Mouse (Mus musculus) embryonic facial prominence, embryonic 14.5 days (tissue): ENCODE measurements at regions not wholly inside any gene's neighbourhood (a gene's known extent, or its start where the extent isn't known, plus 50 kb on each side); places are given as distances from the start of the nearest gene placed in this dataset.

Experiments
- ATAC-seq: fragments of 200-750 bp; cut with Nextera tagmentation; 2 replicates; pipeline ENCODE4 v1.8.0; 2017; ENCODE audit warnings: low read depth, moderate number of reproducible peaks, moderate TSS enrichment
- DNase-seq: peaks from one replicate; pipeline ENCODE4 v3.0.0-alpha.2; 2015; ENCODE audit warnings: low spot score
- H3K27ac ChIP-seq: fragments of 300-500 bp; sonication (generic); replicated peaks from 2 replicates; pipeline ENCODE4 v1.5.1; 2014; ENCODE audit warnings: low read depth, mild to moderate bottlenecking, low read length, moderate library complexity
- H3K27me3 ChIP-seq: fragments of 300-500 bp; sonication (generic); replicated peaks from 2 replicates; pipeline ENCODE4 v1.6.1; 2014; ENCODE audit warnings: low read length; ENCODE audit not compliant: control insufficient read depth, insufficient read depth
- H3K36me3 ChIP-seq: fragments of 300-500 bp; sonication (generic); 2 replicates; pipeline ENCODE4 v1.6.1; 2014; ENCODE audit warnings: low read length, mixed read lengths; ENCODE audit not compliant: control insufficient read depth, insufficient read depth
- H3K4me1 ChIP-seq: fragments of 300-500 bp; sonication (generic); 2 replicates; pipeline ENCODE4 v1.6.1; 2014; ENCODE audit warnings: antibody characterized with exemption, low read length; ENCODE audit not compliant: control insufficient read depth, insufficient read depth
- H3K4me2 ChIP-seq: fragments of 300-500 bp; sonication (generic); 2 replicates; pipeline ENCODE4 v1.6.1; 2014; ENCODE audit warnings: low read depth, mild to moderate bottlenecking, low read length, moderate library complexity, mixed read lengths
- H3K4me3 ChIP-seq: fragments of 300-500 bp; sonication (generic); 2 replicates; pipeline ENCODE4 v1.5.1; 2014; ENCODE audit warnings: low read depth, mild to moderate bottlenecking, low read length
- H3K9ac ChIP-seq: fragments of 300-500 bp; sonication (generic); 2 replicates; pipeline ENCODE4 v1.6.1; 2014; ENCODE audit warnings: low read depth, mild to moderate bottlenecking, low read length, moderate library complexity, mixed read lengths
- H3K9me3 ChIP-seq: fragments of 300-500 bp; sonication (generic); 2 replicates; pipeline ENCODE4 v1.6.1; 2016; ENCODE audit warnings: low read length; ENCODE audit not compliant: control insufficient read depth
- WGBS: fragments of 180-500 bp; shearing (Covaris S2); extraction: QIAGEN DNeasy Blood & Tissue Kit; methylation state at CpG from one replicate; pipeline ENCODE4 v1.1.7; 2014; 5-methylcytosine and 5-hydroxymethylcytosine counted together

DNA sequence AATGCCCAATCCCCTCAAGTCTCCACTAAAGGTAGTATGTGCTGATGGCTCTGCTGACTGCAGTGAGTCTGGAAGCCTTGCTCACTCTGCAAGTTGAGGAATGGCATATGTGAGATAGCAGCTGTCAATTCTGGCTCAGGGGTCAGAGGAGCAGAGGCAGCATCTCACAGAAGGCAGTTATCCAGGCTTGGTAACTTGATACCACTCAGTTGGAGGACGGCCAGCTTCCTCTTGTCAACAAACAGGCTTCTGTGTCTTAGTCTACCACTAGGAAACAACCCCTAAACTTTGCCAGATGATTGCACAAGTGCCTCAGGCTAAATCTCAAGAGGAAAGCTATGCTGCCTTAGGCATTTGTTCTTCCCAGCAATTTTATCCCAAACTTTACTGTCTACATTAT lies 55.7 kb upstream of the Gabre start:
- Histone ChIP-seq H3K4me2 (no peak overlapping the region), H3K9me3 (no peaks in the 10 kb centered on the region), H3K9ac (no peak overlapping the region), H3K4me3 (no peak overlapping the region), H3K27me3 (no peaks in the 10 kb centered on the region; the same call in 1 of the 2 replicates), H3K4me1 (no peaks in the 10 kb centered on the region), H3K27ac (no peak overlapping the region), H3K36me3 (no peaks in the 10 kb centered on the region)
- WGBS = 22% methylated on average over 1 of the region's 1 CpGs
- ATAC-seq (0 out of 2 replicates have a peak, but pooled peaks have one; percentile 18), DNase-seq (peak; percentile 41)

DNA sequence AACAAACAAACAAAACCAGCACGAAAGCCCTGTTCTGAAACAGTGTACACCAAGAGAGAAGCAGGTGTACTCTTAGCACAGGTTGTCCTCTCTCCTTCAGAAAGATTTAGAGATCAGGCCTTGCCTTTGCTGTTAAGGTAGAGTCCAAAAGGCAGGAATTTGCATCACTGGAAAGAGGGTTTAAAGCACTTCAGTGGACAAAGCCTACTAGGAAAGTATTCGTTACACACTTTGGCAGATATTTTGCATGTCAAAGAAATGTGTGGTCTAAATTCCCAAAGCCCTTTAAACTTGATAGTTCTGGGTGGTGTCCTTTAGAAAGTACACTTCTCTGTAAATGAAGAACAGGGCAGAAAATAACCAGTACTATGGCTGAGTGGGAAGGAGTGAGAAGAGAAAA lies 54.2 kb upstream of the Gabre start:
- 70% methylated on average over 2 of the region's 2 CpGs for WGBS
- no peak overlapping the region for H3K4me3 ChIP-seq
- DNase-seq (no peak), ATAC-seq (no peak)
- no peak overlapping the region for H3K9ac ChIP-seq
- no peaks in the 10 kb centered on the region for H3K4me1 ChIP-seq
- H3K9me3 ChIP-seq = no peaks in the 10 kb centered on the region
- H3K4me2 ChIP-seq = no peak overlapping the region
- H3K27me3 ChIP-seq = no peaks in the 10 kb centered on the region; the same call in 1 of the 2 replicates
- no peak overlapping the region for H3K27ac ChIP-seq
- no peaks in the 10 kb centered on the region for H3K36me3 ChIP-seq
